Comparison of ENCODE assay signal across 27 mouse cellular contexts in the genomic region with DNA sequence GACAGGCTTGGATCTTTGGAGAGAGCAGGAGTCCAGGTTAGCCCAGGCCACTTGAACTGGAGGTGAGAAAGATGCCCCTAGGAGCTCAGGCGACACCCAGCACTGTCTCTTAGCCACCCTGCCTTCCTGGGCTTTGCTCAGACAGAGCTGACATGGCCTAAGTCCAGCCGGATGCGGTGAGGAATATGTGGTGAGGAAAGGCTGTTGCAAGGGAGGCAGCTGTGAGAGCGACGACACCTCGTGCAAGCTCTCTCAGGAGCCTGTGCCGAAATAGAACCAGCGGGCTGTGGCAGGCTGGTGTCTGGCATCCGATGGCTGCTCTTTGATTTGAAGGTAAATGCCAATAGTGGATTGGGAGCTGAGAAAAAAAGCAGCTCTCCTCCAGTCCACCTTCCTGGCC.
DNase-seq lines count a peak whose midpoint lies in the region; ATAC-seq lines count a peak whose summit lies in the region.
"Had no signal": no experiment of that assay in that cellular context is flagged by ENCODE, and none has a peak within 500 bp of the region (broad histone marks: within the 10 kb centered on the region; RNA-seq: fewer than 3 reads in every experiment).

No protein-coding gene starts in this region.

- no peak overlapping the region for H3K4me3 ChIP-seq in kidney, embryonic 16.5 days (ENCODE audit: low read length)
- H3K4me3 ChIP-seq: embryonic facial prominence, embryonic 10.5 days; embryonic facial prominence, embryonic 13.5 days; erythroblast, embryonic 14.5 days; hindbrain, embryonic 12.5 days; hindbrain, embryonic 15.5 days had no signal

- H3K36me3 ChIP-seq in kidney, embryonic 16.5 days (ENCODE audit: insufficient read depth, low read length) = no peaks in the 10 kb centered on the region
- H3K36me3 ChIP-seq: embryonic facial prominence, embryonic 10.5 days; embryonic facial prominence, embryonic 13.5 days; hindbrain, embryonic 12.5 days; hindbrain, embryonic 15.5 days had no signal

- peak; percentile 74 for ATAC-seq in granulocyte monocyte progenitor cell, adult 5-6 weeks (replicated peaks; ENCODE audit: poor library complexity, severe bottlenecking)
- no peak for ATAC-seq in kidney, embryonic 16.5 days (ENCODE audit: low FRiP score, low TSS enrichment)
- no peak for ATAC-seq in megakaryocyte-erythroid progenitor cell, adult 5-6 weeks (replicated peaks; ENCODE audit: low FRiP score, low TSS enrichment, poor library complexity, severe bottlenecking)
- ATAC-seq: activated CD4-positive, CD25-positive, alpha-beta regulatory T cell, adult 4 months; CD4-positive, CD25-positive, alpha-beta regulatory T cell, adult 4 months; forebrain, embryonic 14.5 days; forebrain, postnatal 0 days had no signal

- H3K27ac ChIP-seq in kidney, embryonic 16.5 days (ENCODE audit: low read length) = no peak overlapping the region
- H3K27ac ChIP-seq: embryonic facial prominence, embryonic 10.5 days; embryonic facial prominence, embryonic 13.5 days; hindbrain, embryonic 12.5 days; hindbrain, embryonic 15.5 days had no signal

- H3K4me1 ChIP-seq in kidney, embryonic 16.5 days (ENCODE audit: insufficient read depth, low read length) = no peaks in the 10 kb centered on the region
- H3K4me1 ChIP-seq: hindbrain, embryonic 12.5 days; hindbrain, embryonic 15.5 days had no signal

- no peaks in the 10 kb centered on the region for H3K27me3 ChIP-seq in kidney, embryonic 16.5 days (ENCODE audit: insufficient read depth, low read length)
- H3K27me3 ChIP-seq: embryonic facial prominence, embryonic 13.5 days; hindbrain, embryonic 15.5 days had no signal

- no peaks in the 10 kb centered on the region for H3K9me3 ChIP-seq in kidney, embryonic 16.5 days (ENCODE audit: low read length)
- H3K9me3 ChIP-seq: embryonic facial prominence, embryonic 10.5 days; embryonic facial prominence, embryonic 13.5 days; hindbrain, embryonic 12.5 days; hindbrain, embryonic 15.5 days had no signal

- H3K9ac ChIP-seq in kidney, embryonic 16.5 days (replicated peaks; ENCODE audit: low read length) = no peak overlapping the region
- H3K9ac ChIP-seq: embryonic facial prominence, embryonic 13.5 days; forebrain, postnatal 0 days; hindbrain, embryonic 12.5 days; hindbrain, embryonic 15.5 days had no signal

- H3K4me2 ChIP-seq in kidney, embryonic 16.5 days (replicated peaks; ENCODE audit: low read depth, low read length) = no peak overlapping the region
- H3K4me2 ChIP-seq: embryonic facial prominence, embryonic 13.5 days; heart, embryonic 11.5 days; hindbrain, embryonic 12.5 days; hindbrain, embryonic 15.5 days had no signal

- WGBS in kidney, embryonic 16.5 days = 86% methylated on average over 9 of the region's 9 CpGs

- peak; percentile 23 for DNase-seq in right cerebral cortex, postnatal 14 days
- no peak for DNase-seq in right cerebral cortex, postnatal 10 days (ENCODE audit: low spot score in 2 of 2)
- DNase-seq in thymus, postnatal 25 days = peak; percentile 16
- no peak for DNase-seq in thymus, postnatal 10 days (ENCODE audit: low spot score in 2 of 2)
- DNase-seq: adrenal gland, postnatal 10 days; adrenal gland, postnatal 36 days; cerebellum, adult 11 months; cerebellum, adult 2 months; cerebellum, adult 9-11 months; cerebellum, postnatal 25 days; embryo, embryonic 11 days; forebrain, postnatal 0 days; gastrocnemius, postnatal 10 days; gastrocnemius, postnatal 36 days; heart, adult 11 months had no signal

Comparison
In these comparisons a context has a peak if more than half of its experiments do, and no peak if none do; other contexts are left out.
1. DNase-seq: peak in right cerebral cortex, postnatal 14 days (single experiment) and thymus, postnatal 25 days (single experiment); none in right cerebral cortex, postnatal 10 days (0 of 2) and thymus, postnatal 10 days (0 of 2).